Mouse (Mus musculus) kidney, adult 2 months (tissue): ENCODE data around the gene Hist1h3c.

Experiments used
- CTCF ChIP-seq: fragments of 200-500 bp; conservative IDR thresholded peaks from 2 replicates; pipeline ENCODE4 v1.5.1; 2011; ENCODE audit warnings: low read depth, mild to moderate bottlenecking, control low read depth, low read length, moderate library complexity, mixed read lengths; ENCODE audit not compliant: insufficient read depth, insufficient read length
- POLR2A ChIP-seq: fragments of 200-500 bp; IDR thresholded peaks from one replicate; pipeline ENCODE4 v1.6.1; 2011; ENCODE audit warnings: low read depth, low read length, control low read depth

DNA sequence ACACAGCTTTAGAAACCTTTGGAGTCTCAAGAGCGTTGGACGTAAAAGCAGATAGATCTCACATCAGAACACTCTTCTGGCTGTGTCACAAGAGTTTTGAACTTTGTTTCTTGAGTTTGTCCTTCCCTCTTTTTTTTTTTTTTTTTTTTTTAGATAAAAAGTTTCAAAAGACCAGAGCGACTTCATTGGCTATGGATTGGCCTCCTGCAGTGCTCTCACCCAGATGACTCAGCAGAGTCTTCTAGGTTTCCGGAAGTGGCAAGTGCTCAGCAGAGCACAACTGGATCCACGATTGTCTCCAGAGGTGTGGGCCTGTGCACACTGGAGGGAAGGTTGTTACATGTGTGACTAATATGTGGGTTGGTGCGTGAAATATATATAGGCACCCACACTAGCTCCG, 32.9 kb upstream of the Hist1h3c start:
- TF ChIP-seq CTCF (no peak), POLR2A (no peak)
